Mouse (Mus musculus) stomach, postnatal 0 days (tissue): ENCODE data around the gene Enox1. TPM values are rescaled to one million over a fixed set of nuclear protein-coding genes. Genes with fewer than 3 reads are reported as not detected.

ENCODE experiments used
- ATAC-seq: fragments of 200-750 bp; cut with Nextera tagmentation; 2 replicates; pipeline ENCODE4 v1.8.0; 2017; ENCODE audit not compliant: low FRiP score, low TSS enrichment
- DNase-seq: peaks from one replicate; pipeline ENCODE4 v3.0.0-alpha.2; 2016; ENCODE audit warnings: low spot score
- H3K27ac ChIP-seq: fragments of 300-500 bp; sonication (generic); replicated peaks from 2 replicates; pipeline ENCODE4 v1.5.1; 2014; ENCODE audit warnings: mild to moderate bottlenecking, control low read depth
- H3K27me3 ChIP-seq: fragments of 300-500 bp; sonication (generic); 2 replicates; pipeline ENCODE4 v1.6.1; 2014; ENCODE audit warnings: low read length; ENCODE audit not compliant: control insufficient read depth, insufficient read depth
- H3K36me3 ChIP-seq: fragments of 300-500 bp; sonication (generic); 2 replicates; pipeline ENCODE4 v1.6.1; 2014; ENCODE audit warnings: low read length, mixed read lengths; ENCODE audit not compliant: control insufficient read depth, insufficient read depth
- H3K4me1 ChIP-seq: fragments of 300-500 bp; sonication (generic); replicated peaks from 2 replicates; pipeline ENCODE4 v1.6.1; 2014; ENCODE audit warnings: antibody characterized with exemption; ENCODE audit not compliant: control insufficient read depth, insufficient read depth
- H3K4me2 ChIP-seq: fragments of 300-500 bp; sonication (generic); replicated peaks from 2 replicates; pipeline ENCODE4 v1.6.1; 2014; ENCODE audit warnings: low read depth, mild to moderate bottlenecking, control low read depth, moderate library complexity
- H3K4me3 ChIP-seq: fragments of 300-500 bp; sonication (generic); 2 replicates; pipeline ENCODE4 v1.5.1; 2014; ENCODE audit warnings: low read depth, low read length, control low read depth
- H3K9ac ChIP-seq: fragments of 300-500 bp; sonication (generic); 2 replicates; pipeline ENCODE4 v1.6.1; 2014; ENCODE audit warnings: mild to moderate bottlenecking, low read length, control low read depth, mixed read lengths
- H3K9me3 ChIP-seq: fragments of 300-500 bp; sonication (generic); 2 replicates; pipeline ENCODE4 v1.6.1; 2016; ENCODE audit warnings: low read length; ENCODE audit not compliant: control insufficient read depth
- CTCF ChIP-seq: IDR thresholded peaks from 2 replicates; pipeline ENCODE4 v1.5.1; 2016; ENCODE audit warnings: antibody characterized with exemption, low read depth, mild to moderate bottlenecking, moderate library complexity
- EP300 ChIP-seq: optimal IDR thresholded peaks from 2 replicates; pipeline ENCODE3; 2016; ENCODE audit warnings: antibody characterized with exemption
- WGBS: fragments of 180-500 bp; shearing (Covaris S2); extraction: QIAGEN DNeasy Blood & Tissue Kit; methylation state at CpG from one replicate; pipeline ENCODE4 v1.1.7; 2014; 5-methylcytosine and 5-hydroxymethylcytosine counted together
- polyA plus RNA-seq: library from polyadenylated mRNA; unstranded; fragments of >200 nt; fragmentation: Nextera tagmentation; extraction: Ambion mirVana; gene quantifications from 2 replicates; pipeline ENCODE4 v1.2.1, GENCODE M21; 2015

The Enox1 gene
- polyA plus RNA-seq, 1 experiment from 2014 or later = 2.5 TPM

GRCm38 (mm10) chr14:77586033-77586432 is 429.5 kb downstream of the Enox1 start:
- Histone ChIP-seq H3K27ac (no peak overlapping the region), H3K4me3 (no peak overlapping the region), H3K27me3 (no peaks in the 10 kb centered on the region), H3K9me3 (no peaks in the 10 kb centered on the region), H3K9ac (no peak overlapping the region), H3K4me2 (no peak overlapping the region), H3K36me3 (no peaks in the 10 kb centered on the region), H3K4me1 (no peaks in the 10 kb centered on the region)
- no peak for DNase-seq
- ATAC-seq = no peak
- no peak for TF ChIP-seq CTCF
- TF ChIP-seq EP300 = no peak
- WGBS = 75% methylated on average over 5 of the region's 5 CpGs

GRCm38 (mm10) chr14:77587182-77587581 is 430.6 kb downstream of the Enox1 start:
- Histone ChIP-seq H3K4me1 (no peaks in the 10 kb centered on the region), H3K4me3 (no peak overlapping the region), H3K27ac (no peak overlapping the region), H3K9ac (no peak overlapping the region), H3K27me3 (no peaks in the 10 kb centered on the region), H3K9me3 (no peaks in the 10 kb centered on the region), H3K4me2 (no peak overlapping the region), H3K36me3 (no peaks in the 10 kb centered on the region)
- 56% methylated on average over 5 of the region's 5 CpGs for WGBS
- ATAC-seq (no peak), DNase-seq (no peak)
- no peak for TF ChIP-seq EP300
- TF ChIP-seq CTCF = no peak

- Histone ChIP-seq H3K4me1 (no peaks in the 10 kb centered on the region), H3K27me3 (no peaks in the 10 kb centered on the region), H3K27ac (no peak overlapping the region), H3K9ac (no peak overlapping the region), H3K4me2 (no peak overlapping the region), H3K36me3 (no peaks in the 10 kb centered on the region), H3K9me3 (no peaks in the 10 kb centered on the region), H3K4me3 (no peak overlapping the region)
- ATAC-seq = no peak
- DNase-seq = no peak
- no peak for TF ChIP-seq EP300
- no peak for TF ChIP-seq CTCF
- WGBS = 87% methylated on average over 11 of the region's 11 CpGs
Measured at GRCm38 (mm10) chr14:77593136-77593838, 436.7 kb downstream of the Enox1 start.

- Histone ChIP-seq H3K4me3 (no peak overlapping the region), H3K9me3 (no peaks in the 10 kb centered on the region), H3K36me3 (no peaks in the 10 kb centered on the region), H3K9ac (no peak overlapping the region), H3K27ac (no peak overlapping the region), H3K4me1 (no peaks in the 10 kb centered on the region), H3K4me2 (no peak overlapping the region), H3K27me3 (no peaks in the 10 kb centered on the region)
- 69% methylated on average over 14 of the region's 14 CpGs for WGBS
- TF ChIP-seq EP300 = no peak
- TF ChIP-seq CTCF = no peak
- DNase-seq (peak; percentile 23), ATAC-seq (peak; percentile 72; the same call in 1 of the 2 replicates)
Measured at GRCm38 (mm10) chr14:77596216-77597175, 439.9 kb downstream of the Enox1 start.

GRCm38 (mm10) chr14:77599016-77599704 is 442.6 kb downstream of the Enox1 start:
- H3K4me1 ChIP-seq = no peaks in the 10 kb centered on the region
- DNase-seq = no peak
- no peaks in the 10 kb centered on the region for H3K9me3 ChIP-seq
- H3K9ac ChIP-seq = no peak overlapping the region
- no peaks in the 10 kb centered on the region for H3K27me3 ChIP-seq
- H3K27ac ChIP-seq = no peak overlapping the region
- WGBS = 49% methylated on average over 14 of the region's 14 CpGs
- TF ChIP-seq EP300 = no peak
- TF ChIP-seq CTCF = no peak
- no peaks in the 10 kb centered on the region for H3K36me3 ChIP-seq
- no peak for ATAC-seq
- no peak overlapping the region for H3K4me3 ChIP-seq
- no peak overlapping the region for H3K4me2 ChIP-seq
